Mouse (Mus musculus) neural tube, embryonic 12.5 days (tissue): ENCODE data around the gene Serac1. TPM values are rescaled to one million over a fixed set of nuclear protein-coding genes. Genes with fewer than 3 reads are reported as not detected.
"Not testable (repeated sequence)": the region's sequence is repeated elsewhere in the genome, so short reads cannot be mapped to it uniquely, and the experiment has no call there.

Experiments used
- ATAC-seq: fragments of 200-750 bp; cut with Nextera tagmentation; 2 replicates; pipeline ENCODE4 v1.8.0; 2017; ENCODE audit warnings: low read depth, mild to moderate bottlenecking, moderate TSS enrichment, moderate library complexity; ENCODE audit not compliant: low FRiP score
- H3K27ac ChIP-seq: fragments of 300-500 bp; sonication (generic); 2 replicates; pipeline ENCODE4 v1.5.1; 2016
- H3K27me3 ChIP-seq: fragments of 300-500 bp; sonication (generic); replicated peaks from 2 replicates; pipeline ENCODE4 v1.6.1; 2016; ENCODE audit warnings: mild to moderate bottlenecking
- H3K36me3 ChIP-seq: fragments of 300-500 bp; sonication (generic); 2 replicates; pipeline ENCODE4 v1.6.1; 2016; ENCODE audit warnings: mild to moderate bottlenecking
- H3K4me1 ChIP-seq: fragments of 300-500 bp; sonication (generic); 2 replicates; pipeline ENCODE4 v1.6.1; 2016
- H3K4me2 ChIP-seq: fragments of 300-500 bp; sonication (generic); replicated peaks from 2 replicates; pipeline ENCODE4 v1.6.1; 2016; ENCODE audit warnings: mild to moderate bottlenecking
- H3K4me3 ChIP-seq: fragments of 300-500 bp; sonication (generic); 2 replicates; pipeline ENCODE4 v1.5.1; 2016
- H3K9ac ChIP-seq: fragments of 300-500 bp; sonication (generic); 2 replicates; pipeline ENCODE4 v1.6.1; 2016; ENCODE audit warnings: mild to moderate bottlenecking
- H3K9me3 ChIP-seq: fragments of 300-500 bp; sonication (generic); 2 replicates; pipeline ENCODE4 v1.6.1; 2016; ENCODE audit warnings: mild to moderate bottlenecking
- WGBS: fragments of 180-500 bp; shearing (Covaris S2); methylation state at CpG from one replicate; pipeline ENCODE4 v1.1.7; 2016; 5-methylcytosine and 5-hydroxymethylcytosine counted together
- polyA plus RNA-seq: library from polyadenylated mRNA; unstranded; fragments of >200 nt; fragmentation: Nextera tagmentation; extraction: Ambion mirVana; gene quantifications from 2 replicates; pipeline ENCODE4 v1.2.1, GENCODE M21; 2016

Serac1 gene
- polyA plus RNA-seq, 1 experiment from 2014 or later = 11.9 TPM

- Histone ChIP-seq H3K36me3 (peaks cover 11% of the 10 kb centered on the region; the same call in 1 of the 2 replicates), H3K4me3 (no peak overlapping the region), H3K27ac (no peak overlapping the region), H3K27me3 (no peaks in the 10 kb centered on the region), H3K9me3 (no peaks in the 10 kb centered on the region), H3K9ac (no peak overlapping the region), H3K4me2 (no peak overlapping the region), H3K4me1 (no peaks in the 10 kb centered on the region)
- ATAC-seq = no peak
- WGBS = 20% methylated on average over 5 of the region's 5 CpGs
These were observed 24.6 kb downstream of the Serac1 start for GRCm38 (mm10) chr17:6054934-6055355.

- Histone ChIP-seq H3K9ac (no peak overlapping the region), H3K4me2 (no peak overlapping the region), H3K36me3 (peaks cover 17% of the 10 kb centered on the region; the same call in 1 of the 2 replicates), H3K4me3 (no peak overlapping the region), H3K27ac (no peak overlapping the region), H3K4me1 (no peaks in the 10 kb centered on the region), H3K9me3 (no peaks in the 10 kb centered on the region), H3K27me3 (no peaks in the 10 kb centered on the region)
- 64% methylated on average over 4 of the region's 4 CpGs for WGBS
- no peak for ATAC-seq
These were observed 26.7 kb downstream of the Serac1 start for GRCm38 (mm10) chr17:6052801-6053200.

GRCm38 (mm10) chr17:6037507-6037906 is 42.0 kb downstream of the Serac1 start:
- peaks cover 9% of the 10 kb centered on the region; the same call in 1 of the 2 replicates for H3K36me3 ChIP-seq
- 89% methylated on average over 10 of the region's 10 CpGs for WGBS
- no peak overlapping the region for H3K9ac ChIP-seq
- H3K4me1 ChIP-seq = no peaks in the 10 kb centered on the region
- no peak overlapping the region for H3K4me3 ChIP-seq
- ATAC-seq = no peak
- no peak overlapping the region for H3K4me2 ChIP-seq
- no peaks in the 10 kb centered on the region for H3K9me3 ChIP-seq
- no peaks in the 10 kb centered on the region for H3K27me3 ChIP-seq
- no peak overlapping the region for H3K27ac ChIP-seq

GRCm38 (mm10) chr17:6036872-6037271 is 42.7 kb downstream of the Serac1 start:
- no peak overlapping the region for H3K27ac ChIP-seq
- no peak for ATAC-seq
- H3K27me3 ChIP-seq = no peaks in the 10 kb centered on the region
- WGBS = 88% methylated on average over 11 of the region's 11 CpGs
- peaks cover 3% of the 10 kb centered on the region; the same call in 1 of the 2 replicates for H3K36me3 ChIP-seq
- no peaks in the 10 kb centered on the region for H3K4me1 ChIP-seq
- no peaks in the 10 kb centered on the region for H3K9me3 ChIP-seq
- no peak overlapping the region for H3K4me3 ChIP-seq
- H3K9ac ChIP-seq = no peak overlapping the region
- H3K4me2 ChIP-seq = no peak overlapping the region

- no peak for ATAC-seq
- no peaks in the 10 kb centered on the region for H3K36me3 ChIP-seq
- WGBS = 87% methylated on average over 8 of the region's 8 CpGs
- H3K27me3 ChIP-seq = no peaks in the 10 kb centered on the region
- no peak overlapping the region for H3K9ac ChIP-seq
- no peaks in the 10 kb centered on the region for H3K4me1 ChIP-seq
- no peaks in the 10 kb centered on the region for H3K9me3 ChIP-seq
- no peak overlapping the region for H3K27ac ChIP-seq
- H3K4me3 ChIP-seq = no peak overlapping the region
- no peak overlapping the region for H3K4me2 ChIP-seq
These were observed 43.1 kb downstream of the Serac1 start for GRCm38 (mm10) chr17:6036458-6036857.

GRCm38 (mm10) chr17:6035661-6036060 is 43.9 kb downstream of the Serac1 start:
- WGBS = 44% methylated on average over 8 of the region's 8 CpGs
- no peaks in the 10 kb centered on the region for H3K36me3 ChIP-seq
- H3K9me3 ChIP-seq = no peaks in the 10 kb centered on the region
- H3K27ac ChIP-seq = no peak overlapping the region
- no peaks in the 10 kb centered on the region for H3K27me3 ChIP-seq
- ATAC-seq = no peak
- H3K4me3 ChIP-seq = no peak overlapping the region
- H3K4me1 ChIP-seq = no peaks in the 10 kb centered on the region
- no peak overlapping the region for H3K4me2 ChIP-seq
- no peak overlapping the region for H3K9ac ChIP-seq

GRCm38 (mm10) chr17:6025831-6026230 is 53.7 kb downstream of the Serac1 start:
- no peaks in the 10 kb centered on the region for H3K27me3 ChIP-seq
- no peak overlapping the region for H3K4me3 ChIP-seq
- no peaks in the 10 kb centered on the region for H3K4me1 ChIP-seq
- H3K9ac ChIP-seq = no peak overlapping the region
- H3K27ac ChIP-seq = no peak overlapping the region
- no peaks in the 10 kb centered on the region for H3K36me3 ChIP-seq
- H3K4me2 ChIP-seq = no peak overlapping the region
- H3K9me3 ChIP-seq = no peaks in the 10 kb centered on the region
- WGBS = 96% methylated on average over 7 of the region's 7 CpGs
- ATAC-seq = no peak

- H3K27ac ChIP-seq, H3K4me1 ChIP-seq, H3K4me3 ChIP-seq, H3K9me3 ChIP-seq, H3K9ac ChIP-seq, H3K36me3 ChIP-seq, H3K27me3 ChIP-seq: not testable (repeated sequence)
- H3K4me2 ChIP-seq = peak overlapping the region; percentile 44
- ATAC-seq = peak; percentile 48; the same call in 1 of the 2 replicates
- 57% methylated on average over 5 of the region's 5 CpGs for WGBS
These were observed 58.2 kb downstream of the Serac1 start for GRCm38 (mm10) chr17:6021374-6021789.

- no peaks in the 10 kb centered on the region for H3K36me3 ChIP-seq
- no peaks in the 10 kb centered on the region for H3K9me3 ChIP-seq
- no peak overlapping the region for H3K9ac ChIP-seq
- no peak overlapping the region for H3K27ac ChIP-seq
- WGBS = 55% methylated on average over 7 of the region's 7 CpGs
- H3K4me2 ChIP-seq = no peak overlapping the region
- H3K4me1 ChIP-seq = no peaks in the 10 kb centered on the region
- no peak overlapping the region for H3K4me3 ChIP-seq
- no peaks in the 10 kb centered on the region for H3K27me3 ChIP-seq
- no peak for ATAC-seq
These were observed 58.9 kb downstream of the Serac1 start for GRCm38 (mm10) chr17:6020636-6021035.

GRCm38 (mm10) chr17:6019776-6020175 is 59.8 kb downstream of the Serac1 start:
- H3K4me2 ChIP-seq = no peak overlapping the region
- no peak overlapping the region for H3K27ac ChIP-seq
- no peaks in the 10 kb centered on the region for H3K9me3 ChIP-seq
- no peaks in the 10 kb centered on the region for H3K4me1 ChIP-seq
- H3K9ac ChIP-seq = no peak overlapping the region
- no peaks in the 10 kb centered on the region for H3K36me3 ChIP-seq
- no peak overlapping the region for H3K4me3 ChIP-seq
- 71% methylated on average over 2 of the region's 2 CpGs for WGBS
- no peak for ATAC-seq
- H3K27me3 ChIP-seq = no peaks in the 10 kb centered on the region

GRCm38 (mm10) chr17:6018348-6018747 is 61.2 kb downstream of the Serac1 start:
- Histone ChIP-seq H3K27me3 (no peaks in the 10 kb centered on the region), H3K9ac (no peak overlapping the region), H3K9me3 (no peaks in the 10 kb centered on the region), H3K36me3 (no peaks in the 10 kb centered on the region), H3K4me3 (no peak overlapping the region), H3K4me2 (no peak overlapping the region), H3K4me1 (no peaks in the 10 kb centered on the region), H3K27ac (no peak overlapping the region)
- 75% methylated on average over 4 of the region's 4 CpGs for WGBS
- ATAC-seq = no peak

GRCm38 (mm10) chr17:6017268-6017667 is 62.3 kb downstream of the Serac1 start:
- no peak for ATAC-seq
- H3K4me2 ChIP-seq = no peak overlapping the region
- no peaks in the 10 kb centered on the region for H3K27me3 ChIP-seq
- H3K4me3 ChIP-seq = no peak overlapping the region
- no peaks in the 10 kb centered on the region for H3K36me3 ChIP-seq
- 73% methylated on average over 12 of the region's 12 CpGs for WGBS
- H3K27ac ChIP-seq = no peak overlapping the region
- no peaks in the 10 kb centered on the region for H3K9me3 ChIP-seq
- no peak overlapping the region for H3K9ac ChIP-seq
- no peaks in the 10 kb centered on the region for H3K4me1 ChIP-seq

- H3K4me1 ChIP-seq = no peaks in the 10 kb centered on the region
- WGBS = 77% methylated on average over 7 of the region's 7 CpGs
- no peak for ATAC-seq
These were observed 63.2 kb downstream of the Serac1 start for GRCm38 (mm10) chr17:6016213-6016780.

More at GRCm38 (mm10) chr17:6016213-6016780, 63.2 kb downstream of the Serac1 start:
- Histone ChIP-seq H3K9me3 (no peaks in the 10 kb centered on the region), H3K9ac (no peak overlapping the region), H3K4me3 (no peak overlapping the region), H3K36me3 (no peaks in the 10 kb centered on the region), H3K27me3 (no peaks in the 10 kb centered on the region), H3K4me2 (no peak overlapping the region), H3K27ac (no peak overlapping the region)
